Mouse (Mus musculus): ENCODE data around the gene Leng9.

Leng9 gene

DNA sequence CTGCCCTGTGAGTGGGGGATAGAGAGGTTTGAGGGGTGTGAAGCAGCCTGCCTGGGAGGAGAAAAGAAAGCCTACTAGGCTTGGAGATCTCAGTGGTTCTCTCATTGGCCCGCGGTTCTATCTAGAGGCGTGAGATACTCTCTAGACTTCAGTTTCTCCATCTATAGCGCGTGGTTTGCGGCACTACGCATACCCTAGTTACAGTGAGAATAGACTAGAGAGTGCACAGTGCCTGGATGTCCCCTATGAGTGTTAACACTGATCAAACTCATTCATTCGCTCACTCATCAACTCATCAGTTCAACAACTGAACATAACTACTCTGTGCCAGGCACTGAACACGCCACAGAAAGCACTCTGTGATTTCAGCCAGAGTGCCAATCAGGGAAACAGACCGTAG lies 27.4 kb downstream of the Leng9 start:
- CTCF ChIA-PET: interaction anchor here in 1 of 4 experiments (2.7 kb wide), 1 partner anchor 505 kb away, joined by 6 read pairs; the partner anchor contains the start of gene Ndufa3
- POLR2A ChIA-PET: interaction anchor here in 3 of 4 experiments (0.7 to 9.6 kb wide), 13 partner anchors 8 to 630 kb away, joined by 3 to 273 read pairs (median 6); partner anchors contain the start of genes Leng8 (in 2 of the 3), Leng9 (in 2 of the 3), Cox6b2 (in 1 of the 3) and Mboat7 (in 1 of the 3)

DNA sequence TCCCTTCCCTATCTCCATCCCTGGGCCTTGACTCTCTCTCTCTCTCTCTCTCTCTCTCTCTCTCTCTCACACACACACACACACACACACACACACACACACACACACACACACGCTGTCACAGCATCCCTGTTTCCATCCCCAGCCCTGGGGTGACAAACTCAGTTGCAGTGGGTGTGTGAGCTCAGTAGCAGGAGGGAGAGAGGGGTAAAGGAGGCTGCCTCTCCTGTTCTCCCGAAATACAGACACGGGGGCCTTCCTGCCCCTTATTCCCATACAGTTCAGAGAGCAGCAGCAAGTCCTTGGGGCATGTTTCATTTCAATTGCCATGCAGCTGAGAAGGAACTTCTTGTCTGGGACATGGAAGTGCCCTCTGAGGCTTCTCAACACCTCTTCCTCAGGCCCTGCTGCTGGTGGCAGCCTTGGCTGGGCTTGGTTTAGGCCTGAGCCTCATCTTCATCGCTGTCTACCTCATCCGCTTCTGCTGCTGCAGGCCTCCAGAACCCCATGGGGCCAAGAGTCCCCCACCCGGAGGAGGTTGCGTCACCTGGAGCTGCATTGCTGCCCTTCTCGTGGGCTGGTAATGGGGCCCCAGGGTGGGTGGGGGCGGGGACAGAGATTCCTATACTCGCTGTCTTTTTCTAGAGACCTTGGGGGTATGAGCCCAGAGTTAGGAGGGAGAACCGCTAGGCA lies 28.0 kb downstream of the Leng9 start:
- ChIA-PET POLR2A (interaction anchor here in 3 of 4 experiments (0.6 to 9.6 kb wide), 10 partner anchors 9 to 915 kb away, joined by 3 to 273 read pairs (median 4); partner anchors contain the start of genes Leng8 (in 2 of the 3), Cox6b2 (in 1 of the 3) and Leng9 (in 1 of the 3)), CTCF (interaction anchor here in 2 of 4 experiments (0.9 to 1.7 kb wide), 2 partner anchors 9 to 305 kb away, joined by 3 to 5 read pairs; no protein-coding TSS in a partner anchor)

DNA sequence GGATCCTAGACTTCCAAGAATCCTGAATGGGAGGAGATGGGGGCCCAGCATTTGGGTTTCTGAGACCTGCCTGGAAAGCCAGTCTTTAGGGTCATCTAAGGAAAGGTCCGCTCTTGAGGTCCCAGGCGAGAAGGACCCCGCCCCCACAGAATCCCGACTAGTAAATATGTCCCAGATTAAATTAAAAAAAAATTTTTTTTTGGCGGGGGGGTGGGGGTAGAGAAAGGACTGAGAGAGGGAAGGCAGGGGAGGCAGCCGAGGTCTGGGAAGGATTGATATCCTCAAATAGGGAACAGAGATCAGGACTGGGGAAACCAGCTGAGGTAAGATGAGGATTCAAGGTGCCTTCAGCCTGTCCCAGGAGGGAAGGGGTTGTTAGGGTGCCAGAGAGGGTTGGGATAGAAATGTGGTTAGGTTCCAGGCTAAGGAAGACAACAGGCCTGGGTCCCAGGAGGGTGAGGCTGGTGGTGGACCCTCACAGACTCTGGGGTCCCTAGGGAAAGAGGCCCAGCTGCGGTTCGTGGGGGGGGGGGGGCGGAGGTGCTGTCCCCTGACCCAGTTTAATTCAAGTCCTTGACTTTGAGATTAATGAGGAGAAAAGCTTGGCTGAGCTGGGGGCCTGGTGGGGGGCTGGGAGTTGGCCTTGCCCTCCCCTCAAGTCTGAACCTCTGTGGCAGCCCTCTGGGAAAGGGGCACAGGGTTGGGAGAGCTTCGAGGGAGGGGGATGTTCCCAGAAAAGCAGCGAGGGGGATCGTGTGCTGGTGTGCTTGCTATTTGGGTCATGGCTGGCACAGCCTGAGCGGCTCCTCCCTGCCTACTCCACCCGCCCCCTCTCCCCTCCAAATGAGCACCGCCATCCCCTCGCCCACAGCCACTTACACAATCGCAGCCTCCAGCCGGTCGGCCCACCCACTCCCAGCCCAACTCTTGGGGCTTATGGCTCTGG lies 29.9 kb downstream of the Leng9 start:
- POLR2A ChIA-PET: interaction anchor here in 3 of 4 experiments (0.5 to 9.6 kb wide), 12 partner anchors 8 to 634 kb away, joined by 3 to 273 read pairs (median 4); partner anchors contain the start of genes Leng8 (in 2 of the 3), Leng9 (in 1 of the 3), Mboat7 (in 1 of the 3) and Tsen34 (in 1 of the 3)

DNA sequence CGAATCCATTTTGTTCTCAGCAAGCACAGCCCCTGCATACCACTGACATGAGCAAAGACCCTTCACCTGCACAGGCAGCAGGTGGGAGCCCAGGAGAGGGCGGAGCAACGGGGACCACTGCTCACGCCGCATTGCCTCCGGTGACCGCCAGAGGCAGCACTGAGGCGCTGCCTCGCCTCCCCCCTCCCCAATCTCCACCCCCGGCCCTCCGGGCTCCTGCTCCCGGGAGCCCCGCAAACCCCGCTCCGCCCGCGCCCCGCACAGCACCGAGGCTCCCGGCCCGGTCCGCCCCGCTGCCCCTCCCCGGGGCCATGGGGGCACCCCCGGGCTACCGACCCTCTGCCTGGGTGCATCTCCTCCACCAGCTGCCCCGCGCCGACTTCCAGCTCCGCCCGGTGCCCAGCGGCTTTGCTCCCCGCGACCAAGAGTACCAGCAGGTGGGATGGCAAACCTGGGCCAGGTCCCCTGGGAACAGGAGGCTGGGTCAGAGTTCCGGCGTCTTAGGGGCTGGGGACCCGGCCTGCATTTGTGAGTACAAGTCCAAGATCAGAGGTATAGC lies 30.8 kb downstream of the Leng9 start, which contains the start of gene Ttyh1:
TSS of gene Ttyh1 (plus strand) at position 65 of the 559 bp plus-strand sequence.
- ChIA-PET POLR2A (interaction anchor here in 3 of 4 experiments (0.6 to 9.6 kb wide), 8 partner anchors 9 to 635 kb away, joined by 3 to 273 read pairs (median 5); partner anchors contain the start of genes Leng9 (in 2 of the 3), Leng8 (in 1 of the 3), Mboat7 (in 1 of the 3) and Tsen34 (in 1 of the 3)), CTCF (interaction anchor here in 3 of 4 experiments (0.6 to 2.1 kb wide), 11 partner anchors 12 to 1215 kb away, joined by 3 to 10 read pairs (median 3); partner anchors contain the start of genes Leng8 (in 1 of the 3), Leng9 (in 1 of the 3) and Rpl28 (in 1 of the 3))

More for the DNA sequence above, 29.9 kb downstream of the Leng9 start:
- CTCF ChIA-PET: interaction anchor here (0.6 to 2.1 kb wide), 14 partner anchors 11 to 1214 kb away, joined by 3 to 10 read pairs (median 3); partner anchors contain the start of genes Leng8 (in 1 of the 4), Leng9 (in 1 of the 4), Rpl28 (in 1 of the 4) and Tnni3 (in 1 of the 4)

DNA sequence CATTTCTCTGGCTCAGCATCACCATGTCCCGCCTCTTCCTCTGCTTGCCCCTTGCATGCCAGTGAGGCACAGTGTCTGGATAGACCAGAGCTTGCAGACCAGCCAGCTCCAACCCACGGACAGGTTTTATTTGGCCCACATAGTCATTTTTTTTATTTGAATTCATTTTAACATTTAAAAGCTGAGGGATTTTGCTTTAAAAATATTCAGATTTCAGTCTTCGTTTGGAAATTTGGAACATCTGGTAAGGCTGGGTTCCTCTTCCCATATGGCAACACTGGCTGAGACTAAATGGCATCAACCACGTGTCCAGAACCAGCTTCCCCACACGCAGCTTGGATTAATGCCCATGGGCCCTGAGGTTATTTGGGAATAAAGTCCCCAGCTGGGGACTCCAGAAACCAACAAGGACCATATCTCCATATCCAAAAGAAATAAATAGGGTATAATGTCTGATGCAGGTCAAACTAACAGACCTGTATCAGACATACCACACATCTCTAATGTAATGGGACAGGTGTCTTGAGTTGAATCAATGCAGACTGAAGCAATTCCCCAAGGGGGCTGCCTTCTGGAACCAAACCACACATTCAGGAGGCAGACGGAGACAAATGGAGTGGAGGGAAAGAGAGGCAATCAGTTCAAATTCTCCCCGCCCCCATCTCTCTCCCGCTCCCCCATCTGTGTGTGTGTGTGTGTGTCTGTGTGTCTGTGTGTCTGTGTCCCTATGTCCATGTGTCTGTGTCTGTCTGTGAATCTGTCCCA lies 32.9 kb downstream of the Leng9 start:
- ChIA-PET POLR2A (interaction anchor here in 2 of 4 experiments (0.8 to 1.0 kb wide), 2 partner anchors 310 to 361 kb away, joined by 3 read pairs; no protein-coding TSS in a partner anchor), CTCF (interaction anchor here in 2 of 4 experiments (1.0 to 1.2 kb wide), 3 partner anchors 14 to 19 kb away, joined by 3 to 4 read pairs (median 3); partner anchors contain the start of gene Leng8 (in 1 of the 2))

DNA sequence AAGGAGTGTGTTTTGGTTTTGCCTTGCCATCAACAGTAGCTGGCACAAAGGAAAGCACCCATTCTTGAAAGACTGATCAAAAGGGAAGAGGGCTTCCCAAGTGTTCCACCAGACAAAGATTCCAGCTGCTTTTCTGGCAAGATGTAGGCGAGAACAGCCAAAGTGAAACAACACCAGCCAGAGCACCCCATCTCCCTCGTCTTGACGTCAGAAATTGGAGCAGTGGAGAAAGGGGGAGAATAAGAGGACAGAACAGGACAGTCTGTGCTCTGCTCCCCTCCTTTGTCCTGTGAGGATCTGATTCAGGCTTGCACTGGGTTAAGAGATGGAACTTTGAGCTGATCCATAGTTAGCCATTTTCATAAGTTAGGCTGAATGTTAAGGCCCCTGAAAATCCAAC lies 38.4 kb downstream of the Leng9 start:
- ChIA-PET CTCF (interaction anchor here in 1 of 4 experiments (0.8 to 1.2 kb wide), 2 partner anchors 14 to 315 kb away, joined by 3 read pairs; no protein-coding TSS in a partner anchor), POLR2A (interaction anchor here in 3 of 4 experiments (0.8 to 1.3 kb wide), 6 partner anchors 12 to 419 kb away, joined by 3 to 5 read pairs (median 3); partner anchors contain the start of genes Leng8 (in 1 of the 3) and Mboat7 (in 1 of the 3))

DNA sequence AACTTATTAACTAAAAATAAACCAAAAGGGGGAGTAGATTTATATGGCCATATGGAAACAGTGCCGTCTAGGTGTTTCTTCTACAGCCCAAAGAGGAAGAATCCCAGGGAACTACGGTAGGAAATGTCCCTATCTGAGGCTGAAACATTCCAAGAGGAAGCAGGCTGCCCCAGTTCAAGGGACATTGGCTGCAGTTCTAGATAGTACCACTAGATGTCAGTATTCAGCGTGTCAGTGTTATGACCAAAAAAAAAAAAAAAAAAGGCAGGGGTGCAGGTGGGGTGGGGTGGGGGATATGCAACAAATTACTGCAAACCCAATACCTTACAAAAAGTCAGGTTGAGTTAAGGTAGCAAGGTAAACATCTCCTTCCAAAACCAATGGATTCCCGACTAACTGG lies 46.8 kb downstream of the Leng9 start:
- ChIA-PET CTCF (interaction anchor here in 3 of 4 experiments (0.6 to 1.4 kb wide), 12 partner anchors 9 to 506 kb away, joined by 3 to 8 read pairs (median 4); partner anchors contain the start of gene Ttyh1 (in 1 of the 3)), POLR2A (interaction anchor here in 2 of 4 experiments (0.9 to 2.4 kb wide), 2 partner anchors 22 to 33 kb away, joined by 5 to 9 read pairs; partner anchors contain the start of gene Leng8 (in 1 of the 2))

DNA sequence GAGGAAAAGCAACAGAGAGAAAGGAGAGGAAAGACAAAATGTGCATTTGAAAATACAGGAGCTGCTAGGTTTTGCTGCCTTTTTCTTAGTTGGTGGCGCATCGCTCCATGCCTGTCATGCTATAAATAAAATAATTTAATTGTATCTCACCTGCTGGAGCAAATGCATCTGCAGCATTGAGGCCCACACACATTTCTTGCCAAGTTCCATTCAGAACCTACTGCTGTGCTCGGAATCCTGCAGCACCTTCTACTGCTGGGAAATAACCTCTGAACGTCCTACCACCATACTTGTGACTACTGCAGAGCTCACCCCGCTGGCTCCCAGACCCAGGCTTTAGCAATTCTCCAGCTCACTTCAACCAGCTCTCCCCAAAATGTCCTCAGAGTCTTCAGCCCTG lies 49.0 kb downstream of the Leng9 start:
- POLR2A ChIA-PET: no interaction called here
- CTCF ChIA-PET: no interaction called here

DNA sequence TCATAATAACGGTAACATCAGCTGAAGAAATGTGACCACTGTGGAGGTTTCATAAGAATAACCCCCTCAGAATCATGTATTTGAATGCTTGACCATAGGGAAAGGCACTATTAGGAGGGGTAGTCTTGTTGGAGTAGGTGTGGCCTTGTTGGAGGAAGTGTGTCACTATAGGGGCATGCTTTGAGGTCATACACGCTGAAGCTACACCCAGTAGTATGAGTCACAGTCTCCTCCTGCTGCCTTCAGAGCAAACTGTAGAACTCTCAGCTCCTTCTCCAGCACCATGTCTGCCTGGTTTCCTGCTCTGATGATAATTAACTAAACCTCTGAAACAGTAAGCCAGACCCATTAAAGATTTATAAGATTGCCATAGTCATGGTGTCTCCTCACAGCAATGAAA lies 51.3 kb downstream of the Leng9 start:
- CTCF ChIA-PET: interaction anchor here in 1 of 4 experiments (0.6 kb wide), 1 partner anchor 423 kb away, joined by 3 read pairs; no protein-coding TSS in a partner anchor
- POLR2A ChIA-PET: no interaction called here

DNA sequence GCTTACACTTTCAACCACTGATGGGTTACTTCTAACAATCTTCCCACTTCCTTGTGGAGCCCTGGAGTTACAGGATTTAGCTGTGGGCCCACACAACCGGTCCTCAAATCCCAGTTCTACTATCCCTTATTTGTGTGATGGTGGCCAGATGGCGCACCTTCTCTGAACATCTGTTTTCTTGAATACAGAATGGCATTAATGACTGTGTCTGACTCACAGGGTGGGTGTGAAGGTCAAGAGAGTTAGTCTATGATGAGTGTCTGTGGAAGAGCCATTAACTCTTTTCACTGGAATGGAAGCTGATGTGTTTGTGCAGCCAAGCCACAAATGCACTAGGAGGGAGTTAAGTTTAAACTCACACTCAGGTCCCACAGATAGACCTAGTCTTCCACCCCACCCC lies 51.9 kb downstream of the Leng9 start:
- POLR2A ChIA-PET: no interaction called here
- CTCF ChIA-PET: interaction anchor here in 1 of 4 experiments (0.6 kb wide), 1 partner anchor 423 kb away, joined by 3 read pairs; no protein-coding TSS in a partner anchor
